Mouse (Mus musculus) brain, embryonic 14.5 days (tissue): ENCODE data around the gene Spag5.

Experiments used
- CTCF ChIP-seq: fragments of 200-500 bp; IDR thresholded peaks from 2 replicates; pipeline ENCODE4 v1.5.1; 2012; ENCODE audit warnings: inconsistent platforms, mild to moderate bottlenecking, moderate library complexity, borderline replicate concordance; ENCODE audit not compliant: insufficient read depth, insufficient read length; ENCODE audit errors: extremely low read depth
- POLR2A ChIP-seq: fragments of 200-500 bp; IDR thresholded peaks from 2 replicates; pipeline ENCODE4 v1.6.1; 2012; ENCODE audit warnings: mild to moderate bottlenecking, inconsistent platforms, borderline replicate concordance; ENCODE audit not compliant: poor library complexity, insufficient read depth, insufficient read length, severe bottlenecking; ENCODE audit errors: extremely low read depth

- TF ChIP-seq CTCF (peak; percentile 80; the same call in 1 of the 2 replicates), POLR2A (no peak)
These were observed 45.9 kb downstream of the Spag5 start for GRCm38 (mm10) chr11:78347070-78347754.
